Mouse (Mus musculus) embryonic fibroblast, embryonic 13.5 days (primary cell): ENCODE data around the gene Cpne9. TPM values are rescaled to one million over a fixed set of nuclear protein-coding genes. Genes with fewer than 3 reads are reported as not detected.

Experiments
- H3K27ac ChIP-seq: 2 replicates; pipeline ENCODE4 v1.5.1; 2012; ENCODE audit warnings: low read length, control low read depth, inconsistent platforms; ENCODE audit not compliant: insufficient read depth
- H3K4me1 ChIP-seq: 2 replicates; pipeline ENCODE4 v1.6.1; 2011; ENCODE audit warnings: low read length; ENCODE audit not compliant: control insufficient read depth, insufficient read depth
- H3K4me3 ChIP-seq: 2 replicates; pipeline ENCODE4 v1.5.1; 2011; ENCODE audit warnings: mild to moderate bottlenecking, control low read depth, low read length; ENCODE audit not compliant: insufficient read depth
- CTCF ChIP-seq: IDR thresholded peaks from 2 replicates; pipeline ENCODE4 v1.5.1; 2011; ENCODE audit warnings: mild to moderate bottlenecking, control low read depth, low read length, moderate library complexity, borderline replicate concordance; ENCODE audit not compliant: insufficient read depth
- POLR2A ChIP-seq: IDR thresholded peaks from 2 replicates; pipeline ENCODE4 v1.6.1; 2011; ENCODE audit warnings: low read depth, mild to moderate bottlenecking, control low read depth, low read length, moderate library complexity
- polyA plus RNA-seq: library from polyadenylated mRNA; stranded (reverse); fragments of >200 nt; gene quantifications from 2 replicates; pipeline ENCODE4 v1.2.4, GENCODE M21; 2011; ENCODE audit warnings: low read depth; ENCODE audit not compliant: missing spikeins, insufficient read length

The Cpne9 gene
- polyA plus RNA-seq, 1 experiment, result 0.25 TPM

DNA sequence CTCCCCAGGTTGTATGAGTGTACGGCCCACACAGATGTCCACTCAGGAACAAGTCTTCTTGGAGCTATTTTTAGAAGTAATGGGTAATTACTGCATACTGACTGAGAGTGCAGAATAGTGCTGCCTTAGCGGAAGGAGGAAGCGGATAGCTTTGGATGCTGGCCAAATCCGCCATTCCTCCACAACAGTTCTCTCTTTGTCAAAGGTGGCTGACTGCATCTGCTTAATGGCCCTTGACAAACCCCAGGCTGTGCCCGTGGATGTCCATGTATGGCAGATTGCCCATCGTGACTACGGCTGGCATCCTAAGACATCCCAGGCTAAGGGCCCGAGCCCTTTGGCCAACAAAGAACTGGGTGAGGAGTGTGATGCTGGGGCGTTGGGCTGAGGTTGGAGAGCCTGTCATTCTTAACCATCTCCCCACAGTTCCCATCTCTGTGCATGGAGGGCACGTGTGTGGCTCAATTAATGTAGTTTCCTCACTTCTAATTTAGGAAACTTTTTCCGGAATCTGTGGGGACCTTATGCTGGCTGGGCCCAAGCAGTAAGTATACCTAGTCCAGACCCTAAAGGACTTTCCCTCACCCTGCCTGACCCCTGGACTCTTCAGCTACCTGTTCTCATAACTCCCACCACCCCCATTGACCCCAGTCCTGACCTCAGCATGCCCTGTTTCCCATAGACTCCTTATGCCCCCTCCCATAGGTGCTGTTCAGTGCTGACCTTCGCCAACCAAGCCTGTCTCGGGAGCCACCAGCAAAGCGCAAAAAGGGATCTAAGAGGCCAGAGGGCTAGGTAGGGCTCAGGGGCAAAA, 51.2 kb downstream of the Cpne9 start:
- no peak for TF ChIP-seq POLR2A
- no peak for TF ChIP-seq CTCF
- H3K4me1 ChIP-seq, result peaks cover 3% of the 10 kb centered on the region; the same call in 1 of the 2 replicates
- H3K4me3 ChIP-seq, result no peak overlapping the region
- no peak overlapping the region for H3K27ac ChIP-seq

DNA sequence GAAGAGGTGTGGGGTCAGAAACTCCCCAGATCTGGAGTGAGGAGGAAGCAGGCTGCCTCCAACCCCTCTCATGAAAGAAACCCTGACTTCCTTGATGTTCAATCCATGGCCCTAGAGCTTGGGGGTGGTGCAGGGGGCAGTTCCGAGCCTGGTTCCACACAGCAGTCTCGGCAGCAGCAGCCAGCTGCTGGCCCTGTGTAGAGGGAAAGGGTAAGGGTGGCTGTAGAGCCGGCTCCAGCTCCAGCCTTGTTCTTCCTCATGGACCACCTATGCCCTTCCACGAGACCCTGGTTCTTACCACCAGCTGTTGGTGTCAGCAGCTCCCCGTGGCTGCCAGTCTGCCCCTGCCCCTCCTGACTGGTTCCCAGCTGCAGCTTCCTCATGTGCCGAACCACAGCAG, 52.1 kb downstream of the Cpne9 start:
- TF ChIP-seq POLR2A (no peak), CTCF (no peak)
- Histone ChIP-seq H3K4me3 (no peak overlapping the region), H3K4me1 (0 out of 2 replicates have a peak, but pooled peaks cover 3% of the 10 kb centered on the region), H3K27ac (no peak overlapping the region)

DNA sequence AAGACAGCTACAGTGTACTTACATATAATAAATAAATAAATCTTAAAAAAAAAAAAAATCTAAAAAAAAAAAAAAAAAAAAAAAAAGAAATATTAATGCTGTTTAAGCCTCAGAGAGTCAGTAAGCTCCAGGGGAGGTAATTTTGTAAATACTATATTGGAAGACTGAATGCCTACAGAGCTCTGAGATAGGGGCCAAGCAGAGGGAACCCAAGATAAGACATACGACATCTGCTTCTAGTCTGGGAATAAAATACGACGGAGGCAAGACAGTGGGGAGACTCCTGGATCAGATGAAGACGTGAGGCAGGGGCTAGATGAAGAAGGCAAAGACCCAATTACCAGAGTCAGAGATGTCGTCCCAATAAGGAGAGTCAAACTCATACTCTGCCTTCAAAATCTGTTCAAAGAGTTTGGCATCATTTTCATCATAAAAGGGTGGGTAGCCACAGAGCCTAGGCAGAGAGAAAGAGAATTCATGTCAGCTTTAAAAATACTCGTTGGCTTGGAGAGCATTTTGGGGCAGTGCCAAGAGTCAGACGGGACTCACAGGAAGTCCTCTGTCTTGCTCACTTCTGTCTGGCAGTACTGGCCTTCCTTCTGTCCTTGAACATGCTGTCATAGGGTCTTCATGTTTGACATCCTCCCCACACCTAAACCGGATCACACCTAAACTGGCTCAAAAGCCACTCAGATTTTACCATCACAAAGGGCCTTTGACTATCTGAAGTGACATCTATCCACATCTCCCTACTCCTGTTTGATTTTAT, 54.9 kb downstream of the Cpne9 start:
- H3K4me1 ChIP-seq, result no peaks in the 10 kb centered on the region
- H3K27ac ChIP-seq, result no peak overlapping the region
- TF ChIP-seq POLR2A (no peak), CTCF (no peak)
- H3K4me3 ChIP-seq, result no peak overlapping the region

DNA sequence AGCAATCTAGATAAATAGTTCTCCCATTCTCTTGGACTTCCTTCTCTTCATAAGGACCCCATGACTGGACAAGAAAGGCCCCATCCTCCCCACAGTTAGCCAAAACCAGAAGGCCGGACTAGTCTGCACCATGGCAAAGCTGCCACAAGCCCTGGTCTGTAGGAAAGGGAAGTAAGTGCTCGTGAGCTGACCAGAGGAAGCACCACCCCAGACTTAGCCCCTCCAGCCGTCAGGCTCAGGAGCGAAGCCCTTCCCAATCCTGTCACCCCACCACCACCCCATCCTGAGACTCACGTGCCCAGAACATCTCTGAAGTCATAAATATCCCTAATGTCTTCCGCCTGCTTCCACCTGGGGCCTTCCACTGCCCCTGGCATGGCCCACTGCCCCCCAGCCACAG, 59.5 kb downstream of the Cpne9 start:
- H3K4me3 ChIP-seq, result no peak overlapping the region
- no peak overlapping the region for H3K27ac ChIP-seq
- TF ChIP-seq CTCF, result no peak
- no peak for TF ChIP-seq POLR2A
- peaks cover 10% of the 10 kb centered on the region for H3K4me1 ChIP-seq

DNA sequence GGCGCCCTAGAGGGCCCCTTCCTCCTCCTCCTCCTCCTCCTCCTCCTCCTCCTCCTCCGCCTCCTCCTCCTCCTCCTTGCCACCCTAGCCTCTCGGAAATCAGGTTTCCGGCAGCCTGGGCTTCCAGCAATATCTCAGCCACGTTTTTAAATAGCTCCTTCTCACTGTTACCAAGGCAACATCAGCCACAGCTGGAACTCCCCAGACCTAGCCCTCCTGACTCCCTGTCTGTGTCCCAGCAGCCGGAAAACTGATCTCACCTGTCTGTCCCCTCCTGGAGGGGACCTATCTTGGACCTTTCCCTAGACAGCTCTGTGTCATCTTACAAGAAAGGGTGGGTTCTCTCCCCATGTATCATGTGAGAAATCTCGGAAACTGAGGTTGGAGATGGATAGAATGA, 60.2 kb downstream of the Cpne9 start:
- H3K27ac ChIP-seq, result no peak overlapping the region
- peak overlapping the region; percentile 58 for H3K4me3 ChIP-seq
- H3K4me1 ChIP-seq, result peaks cover 10% of the 10 kb centered on the region
- TF ChIP-seq POLR2A (no peak), CTCF (no peak)

DNA sequence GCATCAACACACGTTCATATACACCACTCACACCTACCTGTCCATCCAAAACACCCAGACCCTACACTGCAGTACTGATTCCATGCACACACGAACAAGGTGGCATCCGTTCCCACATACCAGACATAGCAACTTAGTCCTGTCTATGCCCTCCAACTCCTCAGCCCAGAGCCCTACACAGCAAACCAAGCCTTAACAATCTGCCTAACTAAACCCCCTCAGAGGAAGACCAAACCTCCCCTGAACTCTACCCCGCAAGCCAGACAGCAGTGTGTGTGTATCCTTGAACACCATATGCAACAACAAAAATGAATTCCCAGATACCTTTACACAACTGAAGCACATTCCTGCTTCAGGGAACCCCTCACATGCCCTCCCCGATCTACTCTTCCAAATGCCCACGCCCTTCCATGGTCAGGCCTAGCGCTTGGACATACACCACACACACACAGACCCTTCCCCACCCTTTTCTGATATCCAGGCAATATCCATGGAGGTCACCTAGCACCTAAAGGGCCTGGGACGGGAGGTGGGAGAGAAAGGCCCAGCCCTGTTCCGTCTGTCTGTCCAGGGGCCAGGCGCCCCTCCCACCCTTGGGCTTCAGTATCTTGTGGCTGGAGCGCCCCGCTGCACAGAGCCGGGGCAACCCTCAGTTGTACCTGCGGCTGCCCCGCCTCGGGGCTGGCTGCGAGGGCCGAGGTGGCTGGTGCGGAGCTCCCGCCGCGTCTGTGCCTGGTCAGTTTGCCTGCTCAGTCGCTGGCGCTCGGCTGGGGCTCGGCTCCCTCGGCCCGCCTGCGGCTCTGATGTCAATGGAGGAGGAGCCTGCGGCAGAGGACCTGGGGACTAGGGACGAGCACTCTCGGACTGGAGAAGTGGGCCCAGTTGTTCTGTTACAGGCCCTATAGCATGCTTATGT, 61.3 kb downstream of the Cpne9 start, which contains the start of gene Camk1:
TSS of gene Camk1 (minus strand) at position 808 of the 916 bp plus-strand sequence.
- H3K27ac ChIP-seq, result no peak within 1 kb of the TSS
- H3K4me1 ChIP-seq, result peaks cover 10% of the 10 kb centered on the region
- peak; percentile 92 for TF ChIP-seq POLR2A
- TF ChIP-seq CTCF, result no peak
- H3K4me3 ChIP-seq, result peak within 1 kb of the TSS; percentile 58

DNA sequence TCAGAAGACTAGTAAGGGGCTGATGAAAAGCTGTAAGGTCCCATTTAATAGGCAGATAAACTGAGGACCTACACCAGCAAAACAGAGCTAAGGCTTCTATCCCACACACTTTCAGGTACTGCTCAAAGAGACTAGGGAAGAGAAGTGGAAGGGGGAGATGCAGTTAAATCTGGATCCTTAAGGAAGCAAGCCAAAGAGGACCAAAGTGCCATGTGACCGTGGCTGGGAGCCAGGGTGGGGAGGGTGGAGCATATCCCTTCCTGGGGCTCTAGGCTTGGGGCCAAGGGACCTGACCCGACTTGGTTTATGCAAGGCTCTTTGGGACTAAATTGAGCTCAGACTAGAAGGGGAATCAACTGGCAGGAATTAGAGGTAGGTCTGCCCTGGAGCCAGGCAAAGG, 62.2 kb downstream of the Cpne9 start:
- peaks cover 10% of the 10 kb centered on the region for H3K4me1 ChIP-seq
- H3K27ac ChIP-seq, result no peak overlapping the region
- no peak overlapping the region for H3K4me3 ChIP-seq
- TF ChIP-seq CTCF, result no peak
- TF ChIP-seq POLR2A, result no peak

DNA sequence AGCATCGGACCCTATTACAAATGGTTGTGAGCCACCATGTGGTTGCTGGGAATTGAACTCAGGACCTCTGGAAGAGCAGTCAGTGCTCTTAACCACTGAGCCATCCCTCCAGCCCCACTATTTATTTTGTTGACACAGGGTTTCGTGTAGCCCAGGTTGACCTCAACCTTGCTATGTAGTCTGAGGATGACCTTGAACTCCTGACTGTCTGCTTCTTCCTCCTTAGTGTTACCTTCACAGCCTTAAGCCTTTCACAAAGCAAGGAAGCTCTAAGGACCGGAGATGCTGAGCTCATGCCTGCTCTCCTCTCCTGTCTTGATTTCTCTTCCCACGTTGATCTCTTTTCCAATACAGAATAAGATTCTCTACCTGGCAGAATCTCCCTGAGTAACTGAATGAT, 64.8 kb downstream of the Cpne9 start:
- H3K4me1 ChIP-seq, result peaks cover 10% of the 10 kb centered on the region
- no peak overlapping the region for H3K4me3 ChIP-seq
- no peak overlapping the region for H3K27ac ChIP-seq
- TF ChIP-seq CTCF (no peak), POLR2A (no peak)

DNA sequence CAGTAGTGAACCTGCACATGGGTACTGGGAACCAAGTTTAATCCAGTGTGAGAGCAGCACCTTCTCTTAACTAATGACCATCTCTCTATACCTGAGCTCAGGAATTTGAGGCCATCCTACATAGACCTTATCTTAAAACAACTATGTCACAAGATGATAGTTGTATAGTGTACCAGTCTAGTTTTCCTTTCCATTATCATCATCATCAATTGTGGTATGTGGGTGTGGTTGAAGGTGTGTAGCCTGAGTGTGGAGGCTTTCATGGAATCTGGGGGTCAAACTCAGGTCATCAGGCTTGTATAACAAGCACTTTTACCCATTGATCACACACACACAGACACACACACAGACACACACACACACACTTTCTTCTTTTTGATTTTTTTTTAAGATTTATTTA, 68.4 kb downstream of the Cpne9 start:
- TF ChIP-seq CTCF (no peak), POLR2A (no peak)
- no peak overlapping the region for H3K27ac ChIP-seq
- no peak overlapping the region for H3K4me3 ChIP-seq
- no peaks in the 10 kb centered on the region for H3K4me1 ChIP-seq
